Mouse (Mus musculus) hindbrain, postnatal 0 days (tissue): Measurements from ENCODE around the gene Kcnb1. TPM values are rescaled to one million over a fixed set of nuclear protein-coding genes. Genes with fewer than 3 reads are reported as not detected.

Experiments used
- ATAC-seq: fragments of 200-750 bp; cut with Nextera tagmentation; 2 replicates; pipeline ENCODE4 v1.8.0; 2017; ENCODE audit warnings: mild to moderate bottlenecking, moderate TSS enrichment, moderate library complexity
- DNase-seq: peaks from one replicate; pipeline ENCODE4 v3.0.0-alpha.2; 2015; ENCODE audit warnings: low spot score
- H3K27ac ChIP-seq: fragments of 300-500 bp; sonication (generic); 2 replicates; pipeline ENCODE4 v1.5.1; 2014; ENCODE audit warnings: mild to moderate bottlenecking
- H3K27me3 ChIP-seq: fragments of 300-500 bp; sonication (generic); 2 replicates; pipeline ENCODE4 v1.6.1; 2014; ENCODE audit warnings: low read length, mixed read lengths; ENCODE audit not compliant: insufficient read depth
- H3K36me3 ChIP-seq: fragments of 300-500 bp; sonication (generic); 2 replicates; pipeline ENCODE4 v1.6.1; 2014; ENCODE audit warnings: low read length, mixed read lengths; ENCODE audit not compliant: insufficient read depth
- H3K4me1 ChIP-seq: fragments of 300-500 bp; sonication (generic); 2 replicates; pipeline ENCODE4 v1.6.1; 2014; ENCODE audit warnings: antibody characterized with exemption, low read length, mixed read lengths; ENCODE audit not compliant: insufficient read depth
- H3K4me2 ChIP-seq: fragments of 300-500 bp; sonication (generic); 2 replicates; pipeline ENCODE4 v1.6.1; 2014; ENCODE audit warnings: low read depth, mild to moderate bottlenecking, low read length, moderate library complexity, mixed read lengths
- H3K4me3 ChIP-seq: fragments of 300-500 bp; sonication (generic); 2 replicates; pipeline ENCODE4 v1.5.1; 2014; ENCODE audit warnings: low read length
- H3K9ac ChIP-seq: fragments of 300-500 bp; sonication (generic); replicated peaks from 2 replicates; pipeline ENCODE4 v1.6.1; 2014; ENCODE audit warnings: mild to moderate bottlenecking, low read length, moderate library complexity, mixed read lengths
- H3K9me3 ChIP-seq: fragments of 300-500 bp; sonication (generic); 2 replicates; pipeline ENCODE4 v1.6.1; 2016; ENCODE audit warnings: low read length, mixed read lengths
- CTCF ChIP-seq: IDR thresholded peaks from 2 replicates; pipeline ENCODE4 v1.5.1; 2016; ENCODE audit warnings: antibody characterized with exemption, control low read depth, low read depth
- WGBS: fragments of 180-500 bp; shearing (Covaris S2); extraction: QIAGEN DNeasy Blood & Tissue Kit; methylation state at CpG from one replicate; pipeline ENCODE4 v1.1.7; 2014; 5-methylcytosine and 5-hydroxymethylcytosine counted together
- polyA plus RNA-seq: library from polyadenylated mRNA; unstranded; fragments of >200 nt; fragmentation: Nextera tagmentation; extraction: Ambion mirVana; gene quantifications from 2 replicates; pipeline ENCODE4 v1.2.1, GENCODE M21; 2015
- total RNA-seq: library from RNA; depleted of rRNA; stranded (reverse); fragments of >200 nt; gene quantifications from 2 replicates; pipeline ENCODE4 v1.2.3, GENCODE M21; 2014

The Kcnb1 gene
- total and polyA plus RNA-seq, 2 experiments from 2014 or later: 5.1 to 21.5 TPM

DNA sequence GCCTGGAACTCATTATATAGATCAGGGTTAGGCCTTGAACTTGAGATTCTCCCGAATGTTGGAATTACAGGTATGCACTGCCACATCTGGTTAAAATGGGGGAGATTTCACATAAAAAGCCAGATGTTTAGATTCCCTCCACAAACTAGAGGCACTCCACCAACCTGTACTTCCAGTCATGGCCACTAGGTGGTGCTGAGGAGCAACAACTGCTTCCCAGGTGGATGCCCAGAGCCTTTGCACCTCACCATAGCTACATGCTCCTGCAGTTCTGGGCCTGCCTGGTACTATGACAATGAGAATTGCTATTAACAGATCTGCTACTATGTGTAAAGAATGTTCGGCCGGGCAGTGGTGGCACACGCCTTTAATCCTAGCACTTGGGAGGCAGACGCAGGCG, 77.2 kb downstream of the Kcnb1 start:
- no peaks in the 10 kb centered on the region for H3K36me3 ChIP-seq
- H3K27ac ChIP-seq: no peak overlapping the region
- H3K4me1 ChIP-seq: no peaks in the 10 kb centered on the region
- no peaks in the 10 kb centered on the region for H3K9me3 ChIP-seq
- DNase-seq (peak; percentile 87), ATAC-seq (peak; percentile 80)
- WGBS: 51% methylated on average over 6 of the region's 6 CpGs
- no peak overlapping the region for H3K4me2 ChIP-seq
- no peak overlapping the region for H3K4me3 ChIP-seq
- no peak overlapping the region for H3K9ac ChIP-seq
- no peaks in the 10 kb centered on the region for H3K27me3 ChIP-seq
- TF ChIP-seq CTCF: peak; percentile 98

- H3K9me3 ChIP-seq: no peaks in the 10 kb centered on the region
- 43% methylated on average over 7 of the region's 7 CpGs for WGBS
- no peaks in the 10 kb centered on the region for H3K36me3 ChIP-seq
- H3K27me3 ChIP-seq: no peaks in the 10 kb centered on the region
- DNase-seq: peak; percentile 69
- no peak overlapping the region for H3K9ac ChIP-seq
- no peak overlapping the region for H3K27ac ChIP-seq
- peak; percentile 52 for ATAC-seq
- no peak overlapping the region for H3K4me2 ChIP-seq
- TF ChIP-seq CTCF: no peak
- H3K4me3 ChIP-seq: no peak overlapping the region
- no peaks in the 10 kb centered on the region for H3K4me1 ChIP-seq
These were observed 77.7 kb downstream of the Kcnb1 start for GRCm38 (mm10) chr2:167112259-167112658.

GRCm38 (mm10) chr2:167109506-167109905, 80.4 kb downstream of the Kcnb1 start:
- no peak overlapping the region for H3K4me3 ChIP-seq
- no peak overlapping the region for H3K4me2 ChIP-seq
- no peaks in the 10 kb centered on the region for H3K27me3 ChIP-seq
- TF ChIP-seq CTCF: no peak
- no peaks in the 10 kb centered on the region for H3K4me1 ChIP-seq
- H3K9me3 ChIP-seq: no peaks in the 10 kb centered on the region
- DNase-seq: no peak
- H3K27ac ChIP-seq: no peak overlapping the region
- WGBS: 83% methylated on average over 8 of the region's 8 CpGs
- ATAC-seq: no peak
- no peak overlapping the region for H3K9ac ChIP-seq
- H3K36me3 ChIP-seq: 0 out of 2 replicates have a peak, but pooled peaks cover 2% of the 10 kb centered on the region

DNA sequence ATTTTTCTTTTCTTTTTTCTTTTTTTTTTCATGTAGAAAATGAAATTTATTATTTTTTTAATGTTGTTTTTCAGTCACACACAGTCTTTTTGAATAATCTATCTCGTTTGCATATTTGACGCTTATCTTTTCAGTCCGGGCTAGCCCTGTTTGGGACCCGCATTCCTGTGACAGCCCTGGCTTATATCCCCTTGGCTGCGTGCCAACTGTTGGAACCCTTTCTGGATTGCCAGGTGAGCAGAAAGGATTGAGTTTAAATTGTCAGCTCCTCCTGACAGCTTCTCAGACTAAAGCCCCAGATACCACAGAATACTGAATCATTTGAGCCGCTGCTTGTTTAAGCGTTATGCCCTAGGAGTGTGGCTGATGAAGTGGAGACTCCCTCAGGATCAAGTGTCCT, 86.4 kb downstream of the Kcnb1 start:
- Histone ChIP-seq H3K4me3 (no peak overlapping the region), H3K4me1 (no peaks in the 10 kb centered on the region), H3K9ac (no peak overlapping the region), H3K4me2 (no peak overlapping the region), H3K36me3 (0 out of 2 replicates have a peak, but pooled peaks cover 2% of the 10 kb centered on the region), H3K9me3 (no peaks in the 10 kb centered on the region), H3K27ac (no peak overlapping the region), H3K27me3 (no peaks in the 10 kb centered on the region)
- no peak for TF ChIP-seq CTCF
- ATAC-seq: no peak
- 52% methylated on average over 7 of the region's 7 CpGs for WGBS
- DNase-seq: peak; percentile 41

DNA sequence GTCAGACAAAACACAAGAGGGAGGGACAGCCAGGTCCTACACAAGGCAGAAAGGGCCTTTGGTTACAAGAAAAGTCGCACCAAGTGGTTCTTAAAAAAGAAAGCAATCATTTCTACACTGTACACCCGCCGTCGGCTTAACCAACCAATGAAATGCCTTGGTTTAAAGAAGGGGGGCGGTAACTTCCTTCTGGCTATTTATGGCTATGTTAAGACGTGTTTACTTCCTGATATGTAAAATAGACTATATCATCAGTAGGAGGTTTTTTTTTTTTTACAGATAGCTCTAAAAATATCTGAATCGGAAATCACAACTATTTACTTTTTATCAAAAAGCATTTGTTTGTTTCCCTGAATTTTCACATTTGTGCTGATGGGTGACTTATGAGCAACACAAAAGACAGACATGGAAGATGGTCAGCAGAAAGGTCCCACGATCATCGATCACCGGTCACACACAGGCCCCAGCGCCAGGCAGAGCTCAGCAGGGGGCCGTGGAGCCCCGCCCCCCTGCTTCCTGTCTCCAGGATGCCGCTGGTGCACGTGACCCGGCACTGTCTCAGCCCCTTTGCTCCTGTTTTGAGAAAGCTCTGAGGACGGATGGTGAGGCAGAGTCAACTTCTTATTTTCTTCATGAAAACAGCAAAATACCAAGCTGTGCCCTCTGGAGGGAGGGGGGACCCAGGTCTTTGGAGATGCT, 88.1 kb downstream of the Kcnb1 start:
- WGBS: 80% methylated on average over 17 of the region's 17 CpGs
- H3K4me2 ChIP-seq: no peak overlapping the region
- H3K9ac ChIP-seq: no peak overlapping the region
- H3K9me3 ChIP-seq: no peaks in the 10 kb centered on the region
- no peak for TF ChIP-seq CTCF
- H3K4me3 ChIP-seq: no peak overlapping the region
- 0 out of 2 replicates have a peak, but pooled peaks cover 2% of the 10 kb centered on the region for H3K36me3 ChIP-seq
- H3K27ac ChIP-seq: no peak overlapping the region
- no peaks in the 10 kb centered on the region for H3K27me3 ChIP-seq
- no peak for ATAC-seq
- H3K4me1 ChIP-seq: no peaks in the 10 kb centered on the region
- no peak for DNase-seq

- H3K4me2 ChIP-seq: no peak overlapping the region
- ATAC-seq: 0 out of 2 replicates have a peak, but pooled peaks have one; percentile 38
- H3K27me3 ChIP-seq: no peaks in the 10 kb centered on the region
- no peaks in the 10 kb centered on the region for H3K9me3 ChIP-seq
- no peak for TF ChIP-seq CTCF
- no peaks in the 10 kb centered on the region for H3K36me3 ChIP-seq
- H3K4me3 ChIP-seq: no peak overlapping the region
- H3K4me1 ChIP-seq: no peaks in the 10 kb centered on the region
- no peak overlapping the region for H3K9ac ChIP-seq
- WGBS: 87% methylated on average over 4 of the region's 4 CpGs
- DNase-seq: no peak
- no peak overlapping the region for H3K27ac ChIP-seq
These were observed 95.3 kb downstream of the Kcnb1 start for GRCm38 (mm10) chr2:167094688-167095087.

DNA sequence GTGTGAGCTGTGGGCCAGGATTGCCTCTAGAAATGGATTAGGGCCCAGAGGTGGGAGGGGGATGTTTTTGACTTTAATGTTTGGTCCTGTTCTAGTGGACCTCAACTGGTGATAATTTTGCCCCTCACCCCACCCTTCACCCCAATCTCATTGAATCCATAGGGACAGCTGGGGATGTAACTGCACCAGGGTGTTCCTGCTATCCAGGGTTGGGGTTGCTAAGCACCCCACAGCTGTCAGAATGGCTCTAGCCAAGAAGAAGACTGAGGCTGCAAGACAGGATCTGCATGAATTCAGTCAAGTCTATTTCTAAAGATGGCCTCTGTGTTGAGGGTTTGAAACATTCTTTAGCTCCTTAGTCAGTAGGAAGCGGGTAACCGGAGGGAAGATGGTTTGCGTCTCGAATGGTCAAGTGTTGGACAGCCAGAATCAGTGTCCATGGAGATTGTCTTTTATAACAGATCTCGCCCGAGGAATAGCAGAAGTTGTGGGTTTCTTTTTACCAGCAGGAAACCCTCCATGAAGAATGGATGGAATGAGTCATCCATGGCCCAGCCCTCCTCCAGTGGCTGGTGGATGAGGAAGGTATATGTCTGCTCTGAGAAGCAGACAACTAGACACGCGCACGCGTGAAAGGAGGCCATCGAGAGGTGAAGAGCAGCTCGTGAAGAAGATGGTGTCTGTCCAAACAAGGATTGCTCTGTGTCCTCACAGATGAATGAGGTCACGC, 96.6 kb downstream of the Kcnb1 start:
- Histone ChIP-seq H3K27me3 (no peaks in the 10 kb centered on the region), H3K4me3 (no peak overlapping the region), H3K4me1 (no peaks in the 10 kb centered on the region), H3K4me2 (no peak overlapping the region), H3K9ac (no peak overlapping the region), H3K27ac (no peak overlapping the region), H3K9me3 (no peaks in the 10 kb centered on the region), H3K36me3 (no peaks in the 10 kb centered on the region)
- no peak for ATAC-seq
- DNase-seq: no peak
- no peak for TF ChIP-seq CTCF
- 90% methylated on average over 13 of the region's 13 CpGs for WGBS
